Mouse (Mus musculus) hindbrain, embryonic 12.5 days (tissue): Measurements from ENCODE around the gene Syne3. TPM values are rescaled to one million over a fixed set of nuclear protein-coding genes. Genes with fewer than 3 reads are reported as not detected.

ENCODE experiments used
- ATAC-seq: fragments of 200-750 bp; cut with Nextera tagmentation; 2 replicates; pipeline ENCODE4 v1.8.0; 2017; ENCODE audit warnings: moderate TSS enrichment; ENCODE audit not compliant: low FRiP score
- H3K27ac ChIP-seq: fragments of 300-500 bp; sonication (generic); 2 replicates; pipeline ENCODE4 v1.5.1; 2016; ENCODE audit warnings: mild to moderate bottlenecking
- H3K27me3 ChIP-seq: fragments of 300-500 bp; sonication (generic); 2 replicates; pipeline ENCODE4 v1.6.1; 2016; ENCODE audit warnings: mild to moderate bottlenecking
- H3K36me3 ChIP-seq: fragments of 300-500 bp; sonication (generic); 2 replicates; pipeline ENCODE4 v1.6.1; 2016; ENCODE audit warnings: mild to moderate bottlenecking
- H3K4me1 ChIP-seq: fragments of 300-500 bp; sonication (generic); 2 replicates; pipeline ENCODE4 v1.6.1; 2016
- H3K4me2 ChIP-seq: fragments of 300-500 bp; sonication (generic); replicated peaks from 2 replicates; pipeline ENCODE4 v1.6.1; 2016; ENCODE audit warnings: mild to moderate bottlenecking
- H3K4me3 ChIP-seq: fragments of 300-500 bp; sonication (generic); 2 replicates; pipeline ENCODE4 v1.5.1; 2016; ENCODE audit warnings: mild to moderate bottlenecking
- H3K9ac ChIP-seq: fragments of 300-500 bp; sonication (generic); 2 replicates; pipeline ENCODE4 v1.6.1; 2016; ENCODE audit warnings: mild to moderate bottlenecking, moderate library complexity
- H3K9me3 ChIP-seq: fragments of 300-500 bp; sonication (generic); replicated peaks from 2 replicates; pipeline ENCODE4 v1.6.1; 2016; ENCODE audit warnings: mild to moderate bottlenecking
- WGBS: fragments of 180-500 bp; shearing (Covaris S2); methylation state at CpG from one replicate; pipeline ENCODE4 v1.1.7; 2016; 5-methylcytosine and 5-hydroxymethylcytosine counted together
- polyA plus RNA-seq: library from polyadenylated mRNA; unstranded; fragments of >200 nt; fragmentation: Nextera tagmentation; extraction: Ambion mirVana; gene quantifications from 2 replicates; pipeline ENCODE4 v1.2.1, GENCODE M21; 2016

Syne3 gene
- polyA plus RNA-seq, 1 experiment from 2014 or later, result 0.21 TPM

- no peak overlapping the region for H3K27ac ChIP-seq
- no peak overlapping the region for H3K4me2 ChIP-seq
- no peak overlapping the region for H3K9ac ChIP-seq
- 74% methylated on average over 8 of the region's 8 CpGs for WGBS
- H3K36me3 ChIP-seq, result no peaks in the 10 kb centered on the region
- H3K9me3 ChIP-seq, result no peaks in the 10 kb centered on the region
- no peak for ATAC-seq
- H3K27me3 ChIP-seq, result no peaks in the 10 kb centered on the region
- no peaks in the 10 kb centered on the region; the same call in 1 of the 2 replicates for H3K4me1 ChIP-seq
- no peak overlapping the region for H3K4me3 ChIP-seq
These were observed 16.8 kb downstream of the Syne3 start for GRCm38 (mm10) chr12:104992838-104993237.

- WGBS, result 85% methylated on average over 10 of the region's 10 CpGs
- Histone ChIP-seq H3K9ac (no peak overlapping the region), H3K4me3 (no peak overlapping the region), H3K4me1 (no peaks in the 10 kb centered on the region; the same call in 1 of the 2 replicates), H3K27ac (no peak overlapping the region), H3K27me3 (no peaks in the 10 kb centered on the region), H3K36me3 (no peaks in the 10 kb centered on the region), H3K4me2 (no peak overlapping the region), H3K9me3 (no peaks in the 10 kb centered on the region)
- no peak for ATAC-seq
These were observed 17.4 kb downstream of the Syne3 start for GRCm38 (mm10) chr12:104992123-104992741.

DNA sequence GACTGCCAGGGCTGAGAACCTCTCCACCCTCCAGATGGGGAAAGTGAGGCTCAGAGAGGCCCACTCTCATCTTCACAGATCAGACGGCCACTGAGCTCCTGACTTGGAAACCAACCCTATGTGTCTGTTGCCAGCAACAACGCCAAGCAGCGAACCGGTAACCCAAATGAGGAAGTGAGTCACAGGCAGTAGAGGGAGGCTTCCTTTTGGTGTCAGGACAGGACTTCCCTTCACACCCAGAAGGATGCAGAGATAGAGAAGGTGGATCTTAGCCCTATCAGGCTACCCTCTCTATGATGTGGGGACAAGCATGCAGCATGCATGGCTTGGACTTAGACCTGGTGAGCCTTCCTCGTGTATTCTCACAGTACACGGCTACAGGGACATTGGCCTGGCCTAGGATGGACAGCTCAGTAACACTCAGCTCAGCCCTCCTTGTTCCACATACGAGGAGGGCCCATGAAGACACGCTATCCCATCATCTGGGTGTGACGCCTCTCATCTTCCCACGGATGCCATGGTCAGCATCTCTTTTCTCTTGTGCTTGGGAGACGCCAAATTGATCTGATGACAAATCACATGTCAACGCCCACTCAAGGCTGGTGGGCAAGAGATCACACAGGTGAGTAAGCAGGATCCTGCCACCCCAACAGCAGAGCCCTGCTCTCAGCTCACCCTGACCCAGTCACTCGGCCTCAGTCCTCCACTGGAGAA, 18.7 kb downstream of the Syne3 start:
- Histone ChIP-seq H3K4me2 (no peak overlapping the region), H3K9me3 (no peaks in the 10 kb centered on the region), H3K36me3 (no peaks in the 10 kb centered on the region), H3K4me3 (no peak overlapping the region), H3K27ac (no peak overlapping the region), H3K4me1 (no peaks in the 10 kb centered on the region; the same call in 1 of the 2 replicates), H3K9ac (no peak overlapping the region), H3K27me3 (no peaks in the 10 kb centered on the region)
- WGBS, result 82% methylated on average over 13 of the region's 13 CpGs
- ATAC-seq, result no peak

DNA sequence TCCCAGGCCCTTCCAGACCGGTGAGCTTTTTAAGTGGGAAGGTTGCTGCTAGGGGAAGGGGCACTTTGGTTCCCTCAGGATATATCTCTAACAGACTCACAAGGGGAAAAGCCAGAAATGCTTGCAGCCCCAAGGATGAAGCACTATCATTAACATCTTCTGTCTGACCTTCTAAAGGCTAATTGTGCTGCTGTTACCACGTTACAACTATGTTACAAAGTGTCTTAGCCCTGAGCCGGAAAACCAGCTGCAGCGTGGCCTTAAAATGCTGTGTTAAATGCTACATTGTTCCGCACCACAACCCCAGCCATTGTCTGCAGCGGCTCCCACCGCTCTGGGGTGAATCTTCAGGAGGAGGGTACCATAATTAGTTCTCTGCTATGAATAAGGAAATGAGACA, 21.7 kb downstream of the Syne3 start:
- ATAC-seq, result no peak
- no peaks in the 10 kb centered on the region for H3K27me3 ChIP-seq
- H3K4me3 ChIP-seq, result no peak overlapping the region
- no peak overlapping the region for H3K9ac ChIP-seq
- H3K9me3 ChIP-seq, result no peaks in the 10 kb centered on the region
- WGBS, result 46% methylated on average over 7 of the region's 7 CpGs
- H3K36me3 ChIP-seq, result no peaks in the 10 kb centered on the region
- H3K27ac ChIP-seq, result no peak overlapping the region
- peaks cover 7% of the 10 kb centered on the region for H3K4me1 ChIP-seq
- no peak overlapping the region for H3K4me2 ChIP-seq

GRCm38 (mm10) chr12:104986781-104987180, 22.8 kb downstream of the Syne3 start:
- H3K36me3 ChIP-seq, result no peaks in the 10 kb centered on the region
- no peaks in the 10 kb centered on the region for H3K9me3 ChIP-seq
- H3K4me3 ChIP-seq, result no peak overlapping the region
- peaks cover 7% of the 10 kb centered on the region for H3K4me1 ChIP-seq
- H3K4me2 ChIP-seq, result no peak overlapping the region
- no peak for ATAC-seq
- WGBS, result 93% methylated on average over 9 of the region's 9 CpGs
- no peak overlapping the region for H3K27ac ChIP-seq
- no peaks in the 10 kb centered on the region for H3K27me3 ChIP-seq
- no peak overlapping the region for H3K9ac ChIP-seq

GRCm38 (mm10) chr12:104986001-104986400, 23.6 kb downstream of the Syne3 start:
- no peaks in the 10 kb centered on the region for H3K9me3 ChIP-seq
- no peaks in the 10 kb centered on the region for H3K36me3 ChIP-seq
- no peaks in the 10 kb centered on the region for H3K27me3 ChIP-seq
- peaks cover 7% of the 10 kb centered on the region for H3K4me1 ChIP-seq
- H3K27ac ChIP-seq, result no peak overlapping the region
- ATAC-seq, result no peak
- 85% methylated on average over 2 of the region's 2 CpGs for WGBS
- no peak overlapping the region for H3K4me3 ChIP-seq
- no peak overlapping the region for H3K4me2 ChIP-seq
- H3K9ac ChIP-seq, result no peak overlapping the region

DNA sequence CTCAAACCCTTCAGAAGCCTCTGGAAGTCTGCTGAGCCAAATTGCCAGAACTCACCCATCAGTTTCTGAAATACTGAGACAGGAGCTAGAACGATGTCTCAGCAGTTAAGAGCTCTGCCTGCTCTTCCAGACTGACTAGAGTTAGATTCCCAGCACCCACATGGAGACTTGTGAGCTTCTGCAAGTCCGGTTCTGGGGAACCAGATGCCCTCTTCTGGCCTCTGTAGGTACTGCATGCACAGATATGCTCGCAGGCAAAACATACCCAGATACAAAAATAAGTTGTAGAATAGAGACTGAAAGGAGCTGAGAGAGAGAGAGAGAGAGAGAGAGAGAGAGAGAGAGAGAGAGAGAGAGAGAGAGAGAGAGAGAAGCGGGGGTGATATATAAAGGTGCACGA, 24.5 kb downstream of the Syne3 start:
- Histone ChIP-seq H3K27ac (no peak overlapping the region), H3K4me1 (peaks cover 7% of the 10 kb centered on the region), H3K9me3 (no peaks in the 10 kb centered on the region), H3K36me3 (no peaks in the 10 kb centered on the region), H3K27me3 (no peaks in the 10 kb centered on the region), H3K4me2 (no peak overlapping the region), H3K9ac (no peak overlapping the region), H3K4me3 (no peak overlapping the region)
- no peak for ATAC-seq
- WGBS, result 81% methylated on average over 5 of the region's 5 CpGs

- Histone ChIP-seq H3K4me3 (no peak overlapping the region), H3K4me1 (peaks cover 13% of the 10 kb centered on the region), H3K9me3 (no peaks in the 10 kb centered on the region), H3K27ac (no peak overlapping the region), H3K4me2 (no peak overlapping the region), H3K9ac (no peak overlapping the region), H3K36me3 (no peaks in the 10 kb centered on the region), H3K27me3 (no peaks in the 10 kb centered on the region)
- no peak for ATAC-seq
- 53% methylated on average over 7 of the region's 7 CpGs for WGBS
These were observed 26.1 kb downstream of the Syne3 start for GRCm38 (mm10) chr12:104983476-104983875.

DNA sequence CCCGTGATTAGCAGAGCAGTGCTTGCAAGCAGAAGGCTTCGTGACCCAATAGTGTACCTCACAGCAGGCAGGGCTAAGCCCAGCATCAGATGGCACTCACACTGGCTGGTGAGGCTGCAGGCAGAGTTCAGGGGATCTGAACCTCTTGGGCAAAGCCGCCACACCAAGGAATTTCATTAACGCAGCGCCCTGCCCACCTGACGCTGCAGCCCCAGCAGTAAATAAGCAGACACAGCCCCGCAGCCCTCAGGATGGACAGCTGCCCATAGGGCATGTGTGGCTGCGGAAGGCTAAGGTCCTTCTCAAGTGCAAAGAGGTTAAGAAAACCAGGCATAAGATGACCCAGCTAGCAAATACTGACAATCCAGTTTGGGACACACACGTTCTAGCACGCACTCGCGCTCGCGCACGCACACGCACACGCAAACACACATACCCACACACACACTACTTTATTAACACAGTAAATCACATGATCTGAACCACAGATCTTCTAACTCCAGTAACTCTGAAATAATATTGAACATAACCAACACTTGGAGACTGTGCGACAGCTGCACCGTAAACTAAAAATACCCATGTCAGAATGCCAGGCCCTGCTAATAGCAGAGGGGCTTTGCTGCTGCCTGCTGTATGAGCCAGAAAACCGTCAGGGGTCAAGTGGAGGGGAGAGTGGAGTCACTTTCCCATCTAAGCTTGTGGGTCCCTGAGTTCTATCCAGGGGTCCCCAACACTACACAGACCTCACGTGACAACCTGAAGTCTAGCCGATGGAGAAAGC, 30.5 kb downstream of the Syne3 start:
- no peak overlapping the region; the same call in 1 of the 2 replicates for H3K27ac ChIP-seq
- H3K4me1 ChIP-seq, result peaks cover 15% of the 10 kb centered on the region
- no peak overlapping the region for H3K9ac ChIP-seq
- peak overlapping the region; percentile 26; the same call in 1 of the 2 replicates for H3K4me2 ChIP-seq
- peaks cover 5% of the 10 kb centered on the region; the same call in 1 of the 2 replicates for H3K9me3 ChIP-seq
- no peak for ATAC-seq
- WGBS, result 67% methylated on average over 22 of the region's 22 CpGs
- H3K4me3 ChIP-seq, result no peak overlapping the region
- H3K36me3 ChIP-seq, result no peaks in the 10 kb centered on the region
- H3K27me3 ChIP-seq, result no peaks in the 10 kb centered on the region

- Histone ChIP-seq H3K4me2 (peak overlapping the region; percentile 26; the same call in 1 of the 2 replicates), H3K36me3 (no peaks in the 10 kb centered on the region), H3K9ac (no peak overlapping the region), H3K27ac (peak overlapping the region; percentile 30; the same call in 1 of the 2 replicates), H3K4me3 (no peak overlapping the region), H3K9me3 (peaks cover 5% of the 10 kb centered on the region; the same call in 1 of the 2 replicates), H3K27me3 (no peaks in the 10 kb centered on the region), H3K4me1 (peaks cover 13% of the 10 kb centered on the region)
- 8% methylated on average over 9 of the region's 9 CpGs for WGBS
- 0 out of 2 replicates have a peak, but pooled peaks have one; percentile 45 for ATAC-seq
These were observed 31.2 kb downstream of the Syne3 start for GRCm38 (mm10) chr12:104978420-104978819.

- no peak overlapping the region for H3K4me2 ChIP-seq
- peaks cover 9% of the 10 kb centered on the region for H3K4me1 ChIP-seq
- H3K4me3 ChIP-seq, result no peak overlapping the region
- peaks cover 5% of the 10 kb centered on the region; the same call in 1 of the 2 replicates for H3K9me3 ChIP-seq
- no peak overlapping the region for H3K9ac ChIP-seq
- no peak overlapping the region for H3K27ac ChIP-seq
- H3K36me3 ChIP-seq, result no peaks in the 10 kb centered on the region
- no peaks in the 10 kb centered on the region for H3K27me3 ChIP-seq
- WGBS, result 90% methylated on average over 7 of the region's 7 CpGs
- no peak for ATAC-seq
These were observed 32.7 kb downstream of the Syne3 start for GRCm38 (mm10) chr12:104976903-104977302.

- ATAC-seq, result no peak
- Histone ChIP-seq H3K27ac (no peak overlapping the region), H3K4me3 (no peak overlapping the region), H3K4me2 (no peak overlapping the region), H3K9me3 (peaks cover 5% of the 10 kb centered on the region; the same call in 1 of the 2 replicates), H3K4me1 (peaks cover 9% of the 10 kb centered on the region), H3K9ac (no peak overlapping the region), H3K27me3 (no peaks in the 10 kb centered on the region), H3K36me3 (no peaks in the 10 kb centered on the region)
- WGBS, result 62% methylated on average over 8 of the region's 8 CpGs
These were observed 33.2 kb downstream of the Syne3 start for GRCm38 (mm10) chr12:104976331-104976817.
